Mouse (Mus musculus) c-Kit-positive CD71-negative TER-119-negative erythroid progenitor cells, embryonic 14.5 days (primary cell): ENCODE data around the gene Cstf2t.
A peak's percentile ranks its signal among the peaks of the same experiment; 100 is the strongest.

ENCODE experiments used
- DNase-seq: peaks from one replicate; pipeline ENCODE4 v3.0.0-alpha.2; 2013; ENCODE audit warnings: low read depth

Gene Cstf2t

GRCm38 (mm10) chr19:31082662-31083429, at the start of gene Cstf2t:
Cstf2t (plus strand) TSS chr19:31082837.
- DNase-seq, result peak; percentile 97

GRCm38 (mm10) chr19:31038951-31039350, 43.7 kb upstream of the Cstf2t start:
- no peak for DNase-seq

GRCm38 (mm10) chr19:31040948-31041847, 41.4 kb upstream of the Cstf2t start:
- no peak for DNase-seq

GRCm38 (mm10) chr19:31046601-31047000, 36.0 kb upstream of the Cstf2t start:
- DNase-seq, result peak; percentile 2

- DNase-seq, result no peak
Measured at GRCm38 (mm10) chr19:31064740-31065139, 17.9 kb upstream of the Cstf2t start.

GRCm38 (mm10) chr19:31065206-31065781, 17.3 kb upstream of the Cstf2t start:
- no peak for DNase-seq

- no peak for DNase-seq
Measured at GRCm38 (mm10) chr19:31073959-31074716, 8.5 kb upstream of the Cstf2t start.

- DNase-seq, result no peak
Measured at GRCm38 (mm10) chr19:31074717-31075063, 7.9 kb upstream of the Cstf2t start.

- no peak for DNase-seq
Measured at GRCm38 (mm10) chr19:31076106-31076505, 6.5 kb upstream of the Cstf2t start.

GRCm38 (mm10) chr19:31078241-31078640, 4.4 kb upstream of the Cstf2t start:
- no peak for DNase-seq

GRCm38 (mm10) chr19:31082226-31082625, 411 bp upstream of the Cstf2t start:
- DNase-seq, result no peak

- DNase-seq, result no peak
Measured at GRCm38 (mm10) chr19:31083761-31084160, 1.1 kb downstream of the Cstf2t start.

- no peak for DNase-seq
Measured at GRCm38 (mm10) chr19:31097857-31098256, 15.2 kb downstream of the Cstf2t start.

GRCm38 (mm10) chr19:31099369-31099768, 16.7 kb downstream of the Cstf2t start:
- DNase-seq, result no peak

- DNase-seq, result no peak
Measured at GRCm38 (mm10) chr19:31104764-31105163, 22.1 kb downstream of the Cstf2t start.

GRCm38 (mm10) chr19:31106036-31106435, 23.4 kb downstream of the Cstf2t start:
- DNase-seq, result no peak

- DNase-seq, result no peak
Measured at GRCm38 (mm10) chr19:31106835-31107554, 24.4 kb downstream of the Cstf2t start.

GRCm38 (mm10) chr19:31114690-31115089, 32.1 kb downstream of the Cstf2t start:
- DNase-seq, result no peak

GRCm38 (mm10) chr19:31124628-31125027, 42.0 kb downstream of the Cstf2t start:
- no peak for DNase-seq

GRCm38 (mm10) chr19:31132614-31133013, 50.0 kb downstream of the Cstf2t start:
- no peak for DNase-seq

GRCm38 (mm10) chr19:31136316-31136715, 53.7 kb downstream of the Cstf2t start:
- DNase-seq, result no peak
